Mouse (Mus musculus) layer of hippocampus, adult 6 months (tissue): ENCODE measurements around the gene Olfr94. TPM values are rescaled to one million over a fixed set of nuclear protein-coding genes. Genes with fewer than 3 reads are reported as not detected.

Experiments
- long read RNA-seq, 2 experiments: library from polyadenylated mRNA; unstranded; transcript quantifications; one replicate each; pipeline ENCODE4 v2.0.0; 2019 to 2020
- polyA plus RNA-seq: library from polyadenylated mRNA; unstranded; fragments of <200 nt; fragmentation: Nextera tagmentation; gene quantifications from 2 replicates; pipeline ENCODE4 v1.2.3, GENCODE M21; 2021

The Olfr94 gene
- not detected in 2 replicates for polyA plus RNA-seq
- long read RNA-seq, experiment 1: 0 reads
- long read RNA-seq, experiment 2: 0 reads

DNA sequence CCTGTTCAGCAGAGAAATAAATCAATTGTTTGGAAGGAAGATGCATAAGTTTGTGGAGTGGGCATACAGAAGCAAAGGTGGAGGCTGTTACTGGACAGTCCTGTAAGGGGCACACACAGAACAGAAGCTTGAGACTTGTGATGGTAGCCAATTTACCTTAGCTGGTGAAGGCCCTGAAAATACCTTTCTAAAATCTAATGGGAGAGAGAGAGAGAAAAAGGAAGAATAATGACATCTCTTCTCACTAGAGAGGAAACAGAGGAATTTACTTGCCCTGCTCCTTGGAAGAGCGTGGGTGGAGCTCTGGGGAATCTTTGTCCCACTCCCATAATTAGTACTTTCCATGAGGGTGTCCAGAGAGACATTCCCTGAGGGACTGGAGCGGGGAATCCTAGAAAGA lies at the start of gene Olfr94:
Olfr94 (minus strand) TSS at position 101 of the 400 bp plus-strand sequence.

DNA sequence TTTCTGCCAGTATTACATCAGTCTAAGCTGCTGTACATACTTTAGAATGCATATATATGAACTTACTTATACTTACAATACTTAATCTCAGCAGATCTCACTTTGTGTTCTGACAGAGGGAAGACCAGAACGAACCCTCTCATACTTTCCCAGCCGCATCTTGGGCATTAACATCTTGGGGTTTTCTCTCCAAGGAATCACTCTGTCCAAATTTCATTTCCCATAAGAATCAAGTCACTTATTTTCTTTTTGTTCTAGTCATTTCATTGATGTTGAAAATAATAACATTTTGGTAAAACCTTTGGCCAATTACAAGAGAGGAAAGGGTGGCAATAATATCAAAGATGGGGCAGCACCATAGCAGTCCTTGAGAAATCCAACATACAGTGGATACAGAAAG lies 36.4 kb upstream of the Olfr94 start, which contains the start of gene Olfr97:
Olfr97 (minus strand) TSS at position 101 of the 400 bp plus-strand sequence.

DNA sequence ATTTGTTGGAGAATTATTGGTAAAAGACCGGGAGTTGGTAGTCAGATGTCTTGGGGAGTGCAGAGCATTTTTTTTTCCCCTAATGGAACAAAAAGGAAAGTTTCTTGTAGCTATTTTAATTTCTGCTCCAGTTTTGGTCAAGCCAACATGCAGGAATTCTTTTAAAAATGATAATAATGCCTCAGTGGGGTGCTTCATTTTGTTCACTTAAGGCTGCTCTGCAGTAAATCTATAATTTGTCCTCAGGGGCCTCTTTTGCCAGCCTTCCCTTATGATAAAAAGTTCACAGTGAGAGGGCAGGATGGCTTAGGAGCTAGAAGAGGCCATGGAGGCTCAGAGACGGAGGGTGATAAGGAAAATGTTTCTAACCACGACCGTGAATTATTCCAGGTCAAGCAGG lies 19.1 kb upstream of the Olfr94 start, which contains the start of gene Olfr96:
Olfr96 (plus strand) TSS at position 301 of the 400 bp plus-strand sequence.

DNA sequence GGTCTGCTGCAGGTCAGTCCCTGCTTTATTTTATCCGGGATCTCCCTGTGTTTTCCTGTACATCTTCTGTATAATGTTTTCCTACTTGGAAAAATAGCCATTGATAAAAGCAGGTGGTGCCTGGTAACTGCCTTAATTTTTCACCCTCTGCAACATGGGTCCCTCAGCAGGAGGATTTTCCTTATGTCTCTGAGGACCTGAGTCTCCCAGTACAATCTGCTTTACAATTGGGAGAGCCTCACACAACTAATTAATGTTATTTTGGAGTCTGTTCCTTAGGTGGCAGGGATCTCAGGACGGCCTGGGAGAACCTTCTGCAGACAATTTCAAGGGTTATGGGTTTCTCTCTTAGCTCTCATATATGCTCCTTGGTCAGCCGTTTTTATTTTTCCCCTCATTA lies 12.2 kb upstream of the Olfr94 start, which contains the start of gene Olfr95:
Olfr95 (minus strand) TSS at position 101 of the 400 bp plus-strand sequence.

DNA sequence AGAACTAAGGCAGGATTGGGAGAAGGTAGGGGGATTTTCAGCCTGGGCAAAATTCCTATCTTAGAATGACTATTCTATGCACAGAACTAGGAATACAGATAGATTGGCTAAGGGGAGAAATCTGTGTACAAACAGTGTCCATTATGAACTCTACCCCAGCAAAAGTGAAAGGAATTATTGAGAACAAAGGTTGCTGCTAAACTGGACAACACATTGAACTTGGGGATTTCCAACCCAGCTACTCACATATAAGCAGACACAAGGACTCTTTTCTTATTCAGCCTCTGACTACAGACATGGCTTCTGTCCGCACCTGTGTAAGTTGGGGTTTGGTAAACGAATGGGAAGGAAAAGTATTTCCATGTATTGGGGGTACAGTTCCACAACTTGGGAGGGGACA lies 7.1 kb downstream of the Olfr94 start, which contains the start of gene Ubd:
Ubd (plus strand) TSS at position 237 of the 400 bp plus-strand sequence.

DNA sequence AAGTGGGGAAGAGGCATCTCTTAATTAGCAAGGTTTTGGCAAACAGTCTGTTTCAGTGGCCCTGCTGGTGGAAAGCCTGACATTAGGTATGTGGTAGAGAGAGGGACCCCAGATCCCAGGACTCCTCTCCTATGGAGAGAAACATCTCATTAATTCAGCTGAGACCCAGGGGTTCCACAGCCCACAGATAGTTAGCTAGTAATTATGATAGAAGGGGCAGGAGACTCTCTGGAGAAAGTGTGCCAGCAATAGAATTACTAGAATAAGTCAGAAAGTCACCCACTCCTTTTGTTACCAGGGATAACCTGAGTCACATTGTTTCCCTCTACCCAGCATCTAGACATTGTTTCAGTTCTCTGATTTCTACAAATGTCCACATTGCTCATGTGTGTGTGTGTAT lies 39.4 kb downstream of the Olfr94 start, which contains the start of gene Olfr93:
Olfr93 (minus strand) TSS at position 101 of the 400 bp plus-strand sequence.

Other genes with a start within 250 kb of the Olfr94 start
- gene Ppp1r11, start 249.3 kb downstream of the Olfr94 start, polyA plus RNA-seq: 207 and 224 TPM in 2 replicates
- 76.9 and 81.0 TPM in 2 replicates for gene Znrd1, start 242.4 kb downstream of the Olfr94 start, polyA plus RNA-seq
- gene Znrd1as, start 242.4 kb downstream of the Olfr94 start, polyA plus RNA-seq: 6.8 and 7.5 TPM in 2 replicates
- gene 2410137M14Rik, start 219.8 kb downstream of the Olfr94 start, polyA plus RNA-seq: not detected in 2 replicates
- 0.15 TPM in 1 of 2 replicates, not detected in the other for gene H2-M5, start 211.5 kb downstream of the Olfr94 start, polyA plus RNA-seq
- 0.85 and 1.7 TPM in 2 replicates for gene Zfp57, start 199.8 kb downstream of the Olfr94 start, polyA plus RNA-seq
- 88.1 and 99.0 TPM in 2 replicates for gene Mog, start 177.6 kb downstream of the Olfr94 start, polyA plus RNA-seq
- 44.8 and 46.3 TPM in 2 replicates for gene Gabbr1, start 155.0 kb downstream of the Olfr94 start, polyA plus RNA-seq
- not detected in 2 replicates for gene Olfr90, start 112.5 kb downstream of the Olfr94 start, polyA plus RNA-seq
- not detected in 2 replicates for gene Olfr91, start 102.7 kb downstream of the Olfr94 start, polyA plus RNA-seq
- gene Olfr92, start 80.9 kb downstream of the Olfr94 start, polyA plus RNA-seq: not detected in 2 replicates
- gene Olfr93, start 39.5 kb downstream of the Olfr94 start, polyA plus RNA-seq: not detected in 2 replicates
- not detected in 2 replicates for gene Ubd, start 7.1 kb downstream of the Olfr94 start, polyA plus RNA-seq
- gene Olfr95, start 12.1 kb upstream of the Olfr94 start, polyA plus RNA-seq: not detected in 2 replicates
- not detected in 2 replicates for gene Olfr96, start 19.2 kb upstream of the Olfr94 start, polyA plus RNA-seq
- not detected in 2 replicates for gene Olfr97, start 36.3 kb upstream of the Olfr94 start, polyA plus RNA-seq
- not detected in 2 replicates for gene Olfr98, start 62.8 kb upstream of the Olfr94 start, polyA plus RNA-seq
- gene H2-M3, start 69.2 kb upstream of the Olfr94 start, polyA plus RNA-seq: 3.3 and 3.5 TPM in 2 replicates
- gene Olfr99, start 82.5 kb upstream of the Olfr94 start, polyA plus RNA-seq: not detected in 2 replicates
- not detected in 2 replicates for gene Olfr101, start 103.3 kb upstream of the Olfr94 start, polyA plus RNA-seq
- not detected in 2 replicates for gene Olfr102, start 116.1 kb upstream of the Olfr94 start, polyA plus RNA-seq
- not detected in 2 replicates for gene Olfr103, start 138.7 kb upstream of the Olfr94 start, polyA plus RNA-seq
- gene Olfr104-ps, start 158.6 kb upstream of the Olfr94 start, polyA plus RNA-seq: not detected in 2 replicates
- not detected in 2 replicates for gene Olfr105-ps, start 178.0 kb upstream of the Olfr94 start, polyA plus RNA-seq
- gene Olfr106-ps, start 189.4 kb upstream of the Olfr94 start, polyA plus RNA-seq: not detected in 2 replicates
- not detected in 2 replicates for gene Olfr107, start 198.2 kb upstream of the Olfr94 start, polyA plus RNA-seq
- gene Olfr108, start 244.5 kb upstream of the Olfr94 start, polyA plus RNA-seq: not detected in 2 replicates